Mouse (Mus musculus) A20 (cell line): ENCODE data around the gene Nol9.

Experiments used
- DNase-seq: peaks from one replicate; pipeline ENCODE4 v3.0.0-alpha.2; 2011; ENCODE audit warnings: low read depth, low spot score

The Nol9 gene

GRCm38 (mm10) chr4:152092751-152093293 is 53.7 kb downstream of the Nol9 start:
- no peak for DNase-seq

GRCm38 (mm10) chr4:152094233-152094632 is 55.1 kb downstream of the Nol9 start:
- no peak for DNase-seq

GRCm38 (mm10) chr4:152095937-152096910 is 57.1 kb downstream of the Nol9 start:
- peak; percentile 76 for DNase-seq

- no peak for DNase-seq
These were observed 57.8 kb downstream of the Nol9 start for GRCm38 (mm10) chr4:152096927-152097326.

- no peak for DNase-seq
These were observed 59.0 kb downstream of the Nol9 start for GRCm38 (mm10) chr4:152097911-152098799.

- DNase-seq: no peak
These were observed 61.4 kb downstream of the Nol9 start for GRCm38 (mm10) chr4:152100541-152100940.

- DNase-seq: no peak
These were observed 62.0 kb downstream of the Nol9 start for GRCm38 (mm10) chr4:152101081-152101653.

- no peak for DNase-seq
These were observed 62.8 kb downstream of the Nol9 start for GRCm38 (mm10) chr4:152101921-152102320.

GRCm38 (mm10) chr4:152103025-152103424 is 63.9 kb downstream of the Nol9 start:
- peak; percentile 67 for DNase-seq

GRCm38 (mm10) chr4:152106746-152107145 is 67.6 kb downstream of the Nol9 start:
- no peak for DNase-seq

- no peak for DNase-seq
These were observed 68.4 kb downstream of the Nol9 start for GRCm38 (mm10) chr4:152107493-152107892.

GRCm38 (mm10) chr4:152107971-152108509 is 68.9 kb downstream of the Nol9 start:
- DNase-seq: no peak

- no peak for DNase-seq
These were observed 69.6 kb downstream of the Nol9 start for GRCm38 (mm10) chr4:152108673-152109072.

- DNase-seq: no peak
These were observed 70.4 kb downstream of the Nol9 start for GRCm38 (mm10) chr4:152109509-152109908.

- no peak for DNase-seq
These were observed 71.6 kb downstream of the Nol9 start for GRCm38 (mm10) chr4:152110689-152111088.
